Mouse (Mus musculus): ENCODE data around the gene Epp13. TPM values are rescaled to one million over a fixed set of nuclear protein-coding genes. Genes with fewer than 3 reads are reported as not detected.
A peak's percentile ranks its signal among the peaks of the same experiment; 100 is the strongest.
"Not testable (repeated sequence)": the region's sequence is repeated elsewhere in the genome, so short reads cannot be mapped to it uniquely, and the experiment has no call there.

Epp13 gene
- polyA plus RNA-seq, 1 experiment from 2014 or later: not detected

GRCm38 (mm10) chr7:6282749-6283148 is 30.2 kb downstream of the Epp13 start:
- no peaks in the 10 kb centered on the region for H3K36me3 ChIP-seq (ENCODE audit: control insufficient read depth, insufficient read depth, low read length)
- peaks cover 9% of the 10 kb centered on the region for H3K4me1 ChIP-seq (ENCODE audit: control insufficient read depth, insufficient read depth, low read length)
- H3K27ac ChIP-seq (ENCODE audit: low read length): peak overlapping the region; percentile 92
- ATAC-seq: no peak
- peak overlapping the region; percentile 60 for H3K4me2 ChIP-seq (ENCODE audit: low read length)
- H3K4me3 ChIP-seq (ENCODE audit: low read depth, low read length): peak overlapping the region; percentile 48
- no peaks in the 10 kb centered on the region for H3K27me3 ChIP-seq (ENCODE audit: control insufficient read depth, insufficient read depth, low read depth, low read length)
- WGBS: 0% methylated on average over 1 of the region's 1 CpGs
- no peaks in the 10 kb centered on the region for H3K9me3 ChIP-seq (replicated peaks; ENCODE audit: control insufficient read depth, low read length, poor library complexity, severe bottlenecking)
- H3K9ac ChIP-seq (ENCODE audit: low read depth, low read length): peak overlapping the region; percentile 64

GRCm38 (mm10) chr7:6283451-6284075 is 31.1 kb downstream of the Epp13 start:
- no peaks in the 10 kb centered on the region for H3K27me3 ChIP-seq (ENCODE audit: control insufficient read depth, insufficient read depth, low read depth, low read length)
- ATAC-seq: peak; percentile 73
- peak overlapping the region; percentile 48 for H3K4me3 ChIP-seq (ENCODE audit: low read depth, low read length)
- H3K27ac ChIP-seq (ENCODE audit: low read length): peak overlapping the region; percentile 92
- no peaks in the 10 kb centered on the region for H3K36me3 ChIP-seq (ENCODE audit: control insufficient read depth, insufficient read depth, low read length)
- peaks cover 17% of the 10 kb centered on the region for H3K4me1 ChIP-seq (ENCODE audit: control insufficient read depth, insufficient read depth, low read length)
- H3K9ac ChIP-seq (ENCODE audit: low read depth, low read length): peak overlapping the region; percentile 64
- H3K4me2 ChIP-seq (ENCODE audit: low read length): peak overlapping the region; percentile 60
- WGBS: 1% methylated on average over 23 of the region's 23 CpGs
- H3K9me3 ChIP-seq (replicated peaks; ENCODE audit: control insufficient read depth, low read length, poor library complexity, severe bottlenecking): no peaks in the 10 kb centered on the region

- no peak overlapping the region for H3K9ac ChIP-seq (ENCODE audit: low read depth, low read length)
- ATAC-seq: no peak
Measured at GRCm38 (mm10) chr7:6284442-6285012, 32.0 kb downstream of the Epp13 start.

GRCm38 (mm10) chr7:6285366-6285765 is 32.9 kb downstream of the Epp13 start:
- Histone ChIP-seq H3K27me3 (ENCODE audit: control insufficient read depth, insufficient read depth, low read depth, low read length) (no peaks in the 10 kb centered on the region), H3K4me3 (ENCODE audit: low read depth, low read length) (no peak overlapping the region), H3K9ac (ENCODE audit: low read depth, low read length) (no peak overlapping the region), H3K27ac (ENCODE audit: low read length) (no peak overlapping the region), H3K36me3 (ENCODE audit: control insufficient read depth, insufficient read depth, low read length) (no peaks in the 10 kb centered on the region; the same call in 1 of the 2 replicates), H3K9me3 (replicated peaks; ENCODE audit: control insufficient read depth, low read length, poor library complexity, severe bottlenecking) (no peaks in the 10 kb centered on the region), H3K4me2 (ENCODE audit: low read length) (no peak overlapping the region), H3K4me1 (ENCODE audit: control insufficient read depth, insufficient read depth, low read length) (peaks cover 20% of the 10 kb centered on the region)
- WGBS: 93% methylated on average over 6 of the region's 6 CpGs
- no peak for ATAC-seq

More at GRCm38 (mm10) chr7:6284442-6285012, 32.0 kb downstream of the Epp13 start:
- H3K27me3 ChIP-seq (ENCODE audit: control insufficient read depth, insufficient read depth, low read depth, low read length): no peaks in the 10 kb centered on the region
- H3K9me3 ChIP-seq (replicated peaks; ENCODE audit: control insufficient read depth, low read length, poor library complexity, severe bottlenecking): no peaks in the 10 kb centered on the region
- H3K4me3 ChIP-seq (ENCODE audit: low read depth, low read length): no peak overlapping the region
- no peak overlapping the region for H3K4me2 ChIP-seq (ENCODE audit: low read length)
- H3K27ac ChIP-seq (ENCODE audit: low read length): no peak overlapping the region
- peaks cover 20% of the 10 kb centered on the region for H3K4me1 ChIP-seq (ENCODE audit: control insufficient read depth, insufficient read depth, low read length)
- WGBS: 85% methylated on average over 4 of the region's 4 CpGs
- no peaks in the 10 kb centered on the region for H3K36me3 ChIP-seq (ENCODE audit: control insufficient read depth, insufficient read depth, low read length)

- Histone ChIP-seq H3K4me3 (ENCODE audit: low read depth, low read length) (peak within 1 kb of the TSS; percentile 52), H3K4me1 (ENCODE audit: control insufficient read depth, insufficient read depth, low read length) (peaks cover 20% of the 10 kb centered on the region), H3K4me2 (ENCODE audit: low read length) (peak within 1 kb of the TSS; percentile 84), H3K9me3 (replicated peaks; ENCODE audit: control insufficient read depth, low read length, poor library complexity, severe bottlenecking) (no peaks in the 10 kb centered on the region), H3K27me3 (ENCODE audit: control insufficient read depth, insufficient read depth, low read depth, low read length) (no peaks in the 10 kb centered on the region), H3K9ac (ENCODE audit: low read depth, low read length) (peak within 1 kb of the TSS; percentile 67), H3K27ac (ENCODE audit: low read length) (peak within 1 kb of the TSS; percentile 82), H3K36me3 (ENCODE audit: control insufficient read depth, insufficient read depth, low read length) (peaks cover 2% of the 10 kb centered on the region; the same call in 1 of the 2 replicates)
- WGBS: 3% methylated on average over 47 of the region's 50 CpGs
- peak; percentile 74 for ATAC-seq
Measured at GRCm38 (mm10) chr7:6285842-6286705, 33.6 kb downstream of the Epp13 start, which contains the start of gene Zfp667. Gene Zfp667 (plus strand): TSS chr7:6286579.

DNA sequence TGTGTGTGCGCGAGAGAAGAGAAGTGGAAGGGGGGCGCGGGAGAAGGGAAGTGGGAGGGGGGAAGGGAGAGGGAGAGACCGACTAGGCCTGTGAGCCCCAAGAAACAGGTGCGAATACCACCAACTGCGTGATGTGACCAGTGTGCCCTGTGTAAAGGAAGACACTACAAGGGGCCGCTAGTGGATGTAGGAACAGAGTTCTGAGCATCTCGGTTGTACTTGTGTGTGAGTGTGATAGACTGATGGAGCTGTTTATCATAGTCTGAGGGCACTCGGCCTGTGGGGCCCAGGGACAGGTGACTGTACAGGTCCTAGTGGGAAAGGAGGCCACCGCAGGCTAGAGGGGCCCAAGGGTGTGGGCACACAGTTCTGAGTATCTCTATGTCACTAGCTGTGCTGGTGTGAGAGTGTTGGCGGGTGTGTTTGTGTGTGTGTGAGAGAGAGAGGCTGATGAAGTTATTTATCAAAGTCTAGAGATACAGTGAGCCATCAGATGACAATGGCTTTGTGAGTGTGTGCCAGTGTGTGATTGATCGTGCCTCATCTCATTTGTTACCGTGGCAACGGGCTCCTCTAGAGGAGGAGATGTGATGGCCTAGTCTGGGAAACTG is 34.5 kb downstream of the Epp13 start:
- WGBS: 20% methylated on average over 15 of the region's 15 CpGs

GRCm38 (mm10) chr7:6291121-6291520 is 38.6 kb downstream of the Epp13 start:
- H3K4me2 ChIP-seq (ENCODE audit: low read length); H3K4me3 ChIP-seq (ENCODE audit: low read depth, low read length); H3K27ac ChIP-seq (ENCODE audit: low read length); ATAC-seq; H3K9ac ChIP-seq (ENCODE audit: low read depth, low read length); H3K9me3 ChIP-seq (replicated peaks; ENCODE audit: control insufficient read depth, low read length, poor library complexity, severe bottlenecking); H3K27me3 ChIP-seq (ENCODE audit: control insufficient read depth, insufficient read depth, low read depth, low read length): not testable (repeated sequence)
- Histone ChIP-seq H3K4me1 (ENCODE audit: control insufficient read depth, insufficient read depth, low read length) (peaks cover 18% of the 10 kb centered on the region), H3K36me3 (ENCODE audit: control insufficient read depth, insufficient read depth, low read length) (peaks cover 13% of the 10 kb centered on the region)
- 97% methylated on average over 4 of the region's 6 CpGs for WGBS

More for the DNA sequence above, 34.5 kb downstream of the Epp13 start:
- Histone ChIP-seq H3K36me3 (ENCODE audit: control insufficient read depth, insufficient read depth, low read length) (peaks cover 2% of the 10 kb centered on the region), H3K9me3 (replicated peaks; ENCODE audit: control insufficient read depth, low read length, poor library complexity, severe bottlenecking) (no peaks in the 10 kb centered on the region), H3K9ac (ENCODE audit: low read depth, low read length) (peak overlapping the region; percentile 67), H3K4me1 (ENCODE audit: control insufficient read depth, insufficient read depth, low read length) (peaks cover 20% of the 10 kb centered on the region), H3K27ac (ENCODE audit: low read length) (peak overlapping the region; percentile 82), H3K4me2 (ENCODE audit: low read length) (peak overlapping the region; percentile 84), H3K27me3 (ENCODE audit: control insufficient read depth, insufficient read depth, low read depth, low read length) (no peaks in the 10 kb centered on the region), H3K4me3 (ENCODE audit: low read depth, low read length) (peak overlapping the region; percentile 52)
- peak; percentile 33 for ATAC-seq

GRCm38 (mm10) chr7:6300796-6301195 is 48.3 kb downstream of the Epp13 start:
- H3K27ac ChIP-seq (ENCODE audit: low read length); ATAC-seq; H3K4me2 ChIP-seq (ENCODE audit: low read length); H3K9ac ChIP-seq (ENCODE audit: low read depth, low read length); H3K4me3 ChIP-seq (ENCODE audit: low read depth, low read length); H3K9me3 ChIP-seq (replicated peaks; ENCODE audit: control insufficient read depth, low read length, poor library complexity, severe bottlenecking); H3K4me1 ChIP-seq (ENCODE audit: control insufficient read depth, insufficient read depth, low read length); H3K27me3 ChIP-seq (ENCODE audit: control insufficient read depth, insufficient read depth, low read depth, low read length): not testable (repeated sequence)
- WGBS: 80% methylated on average over 11 of the region's 11 CpGs
- H3K36me3 ChIP-seq (ENCODE audit: control insufficient read depth, insufficient read depth, low read length): peaks cover 37% of the 10 kb centered on the region
